Mouse (Mus musculus) heart, adult 2 months (tissue): ENCODE results near the gene Bco2. TPM values are rescaled to one million over a fixed set of nuclear protein-coding genes. Genes with fewer than 3 reads are reported as not detected.

Source experiments
- DNase-seq, 2 experiments: peaks; one replicate each; pipeline ENCODE4 v3.0.0; 2021
- H3K27ac ChIP-seq: fragments of 200-600 bp; 2 replicates; pipeline ENCODE4 v1.8.1; 2022
- H3K27me3 ChIP-seq: fragments of 200-500 bp; 2 replicates; pipeline ENCODE4 v1.6.1; 2012; ENCODE audit warnings: mild to moderate bottlenecking, low read length, inconsistent platforms, mixed read lengths; ENCODE audit not compliant: control insufficient read depth, insufficient read depth
- H3K36me3 ChIP-seq: fragments of 200-500 bp; 2 replicates; pipeline ENCODE4 v1.6.1; 2012; ENCODE audit warnings: low read length, inconsistent platforms; ENCODE audit not compliant: control insufficient read depth, insufficient read depth
- H3K4me1 ChIP-seq: fragments of 200-500 bp; 2 replicates; pipeline ENCODE4 v1.6.1; 2011; ENCODE audit warnings: low read length; ENCODE audit not compliant: control insufficient read depth, insufficient read depth
- H3K4me3 ChIP-seq: fragments of 200-600 bp; 2 replicates; pipeline ENCODE4 v1.8.1; 2022
- H3K79me2 ChIP-seq: fragments of 200-500 bp; replicated peaks from 2 replicates; pipeline ENCODE4 v1.6.1; 2012; ENCODE audit warnings: mild to moderate bottlenecking, inconsistent platforms, low read length, moderate library complexity, mixed read lengths; ENCODE audit not compliant: control insufficient read depth, insufficient read depth
- H3K9ac ChIP-seq: fragments of 200-500 bp; 2 replicates; pipeline ENCODE4 v1.6.1; 2012; ENCODE audit warnings: low read depth, mild to moderate bottlenecking, control low read depth, inconsistent platforms, low read length, mixed read lengths
- CTCF ChIP-seq: fragments of 200-600 bp; IDR thresholded peaks from 2 replicates; pipeline ENCODE4 v1.8.1; 2022; ENCODE audit warnings: antibody characterized with exemption, mild to moderate bottlenecking, moderate library complexity
- EP300 ChIP-seq: fragments of 200-500 bp; IDR thresholded peaks from 2 replicates; pipeline ENCODE4 v1.6.1; 2011; ENCODE audit warnings: low read depth, low read length, control low read depth; ENCODE audit not compliant: insufficient read depth
- POLR2A ChIP-seq: fragments of 200-500 bp; IDR thresholded peaks from 2 replicates; pipeline ENCODE4 v1.6.1; 2011; ENCODE audit warnings: mild to moderate bottlenecking, low read depth, low read length, control low read depth; ENCODE audit not compliant: insufficient read depth
- WGBS: fragments of 180-500 bp; shearing (Covaris S2); methylation state at CpG from one replicate; pipeline ENCODE4 v1.1.7; 2018; 5-methylcytosine and 5-hydroxymethylcytosine counted together
- intact Hi-C: fragments of 180-260 bp; cut with DNase I; formaldehyde crosslinking; loops from one replicate; pipeline ENCODE4 v1.15.1; 2025
- polyA plus RNA-seq: library from polyadenylated mRNA; depleted of rRNA; stranded (reverse); fragments of >200 nt; gene quantifications from 2 replicates; pipeline ENCODE4 v1.2.3, GENCODE M21; 2012
- total RNA-seq, 2 experiments: library from RNA; stranded (reverse); gene quantifications; 2 replicates each; pipeline ENCODE4 v1.2.3; 2021

Bco2 gene
- total and polyA plus RNA-seq, 3 experiments = 0.33 to 0.50 (median 0.39) TPM

DNA sequence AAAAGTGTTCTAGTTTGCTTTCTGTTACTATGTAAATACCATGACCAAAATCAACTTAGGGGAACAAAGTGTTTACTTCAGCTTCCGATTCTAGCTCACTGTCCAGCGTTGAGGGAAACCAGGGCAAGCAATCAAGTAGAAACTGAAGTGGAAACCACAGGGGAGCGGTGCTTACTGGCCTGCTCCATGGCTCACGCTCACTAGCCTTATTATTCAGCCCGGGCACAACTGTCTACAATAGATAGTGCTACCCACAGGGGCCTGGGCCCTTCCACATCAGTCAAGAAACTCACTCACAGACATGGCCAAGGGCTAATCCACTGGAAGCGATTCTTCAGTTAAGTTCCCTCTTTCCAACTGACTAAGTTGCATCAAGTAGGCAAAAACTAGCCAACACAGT lies 46.6 kb upstream of the Bco2 start:
- intact Hi-C loops = loop anchor here (5.0 kb wide), 1 partner anchor 166 kb away; the partner anchor contains the start of gene Fdxacb1
- TF ChIP-seq CTCF (no peak), POLR2A (no peak), EP300 (no peak)
- peaks cover 2% of the 10 kb centered on the region; the same call in 1 of the 2 replicates for H3K79me2 ChIP-seq
- H3K27me3 ChIP-seq = no peaks in the 10 kb centered on the region
- H3K9ac ChIP-seq = no peak overlapping the region
- peak overlapping the region; percentile 92 for H3K4me3 ChIP-seq
- DNase-seq = no peak
- peaks cover 10% of the 10 kb centered on the region for H3K4me1 ChIP-seq
- 52% methylated on average over 6 of the region's 6 CpGs for WGBS
- H3K27ac ChIP-seq = peak overlapping the region; percentile 93
- H3K36me3 ChIP-seq = peaks cover 8% of the 10 kb centered on the region

DNA sequence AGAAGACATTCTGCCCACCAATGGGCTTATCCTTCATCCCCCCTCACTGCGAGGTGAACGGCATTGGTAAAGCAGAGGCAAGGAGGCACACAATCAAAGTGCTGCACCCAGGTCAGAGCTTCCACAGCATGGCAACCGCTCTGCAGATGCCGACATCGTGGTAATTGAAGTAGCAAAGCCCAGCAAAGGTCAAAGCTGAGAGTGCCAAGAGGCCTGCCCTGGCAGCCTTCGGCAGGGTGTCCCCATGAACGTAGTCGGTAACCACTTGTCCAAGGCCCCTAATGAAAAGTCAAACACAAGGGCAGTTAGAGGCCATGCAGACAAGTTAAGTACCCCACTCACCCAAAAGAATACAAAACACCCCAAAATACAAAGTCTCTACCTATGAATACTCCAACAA lies 42.0 kb upstream of the Bco2 start:
- peaks cover under 1% of the 10 kb centered on the region; the same call in 1 of the 2 replicates for H3K4me1 ChIP-seq
- 69% methylated on average over 8 of the region's 8 CpGs for WGBS
- H3K79me2 ChIP-seq = no peaks in the 10 kb centered on the region
- peaks cover 6% of the 10 kb centered on the region for H3K36me3 ChIP-seq
- no peaks in the 10 kb centered on the region for H3K27me3 ChIP-seq
- DNase-seq = peak in 1 of 2 experiments; percentile 26
- no peak overlapping the region for H3K9ac ChIP-seq
- no peak overlapping the region for H3K27ac ChIP-seq
- H3K4me3 ChIP-seq = no peak overlapping the region
- no peak for TF ChIP-seq POLR2A
- intact Hi-C loops = loop anchor here (10.0 kb wide), 1 partner anchor 152 kb away; no protein-coding TSS in a partner anchor

DNA sequence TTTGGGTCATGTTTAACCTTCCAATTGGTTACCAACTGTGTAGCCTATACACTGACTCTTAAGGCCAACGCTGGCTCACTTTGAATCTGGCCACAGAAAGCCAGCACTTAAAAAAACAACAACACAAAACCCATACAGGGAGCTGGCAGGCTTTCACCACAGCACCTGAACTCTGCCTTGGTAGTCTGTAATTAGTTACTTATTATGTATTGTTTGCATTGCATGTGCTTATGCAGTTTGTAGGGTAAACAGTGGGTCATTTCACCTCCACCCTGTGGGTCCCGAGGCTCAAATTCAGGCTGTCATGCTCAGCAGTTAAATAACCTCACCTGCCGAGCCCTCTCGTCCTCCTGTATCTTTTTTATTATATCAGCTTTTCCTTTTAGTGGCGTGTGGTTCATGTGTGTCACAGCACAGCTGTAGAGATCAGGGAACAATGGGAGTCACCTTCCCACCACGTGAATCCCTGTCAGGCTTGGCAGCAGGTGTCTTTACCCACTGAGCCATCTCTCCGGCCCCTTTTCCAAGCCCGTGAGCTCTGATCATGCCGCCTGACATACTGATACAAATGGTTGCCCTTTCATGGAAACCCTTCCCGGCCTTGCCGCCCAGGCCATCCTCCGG lies 39.9 kb upstream of the Bco2 start:
- Histone ChIP-seq H3K27me3 (no peaks in the 10 kb centered on the region), H3K9ac (no peak overlapping the region), H3K27ac (no peak overlapping the region), H3K79me2 (no peaks in the 10 kb centered on the region), H3K36me3 (peaks cover 3% of the 10 kb centered on the region), H3K4me1 (no peaks in the 10 kb centered on the region; the same call in 1 of the 2 replicates), H3K4me3 (no peak overlapping the region)
- intact Hi-C loops = loop anchor here (10.0 kb wide), 1 partner anchor 150 kb away; no protein-coding TSS in a partner anchor
- 71% methylated on average over 12 of the region's 12 CpGs for WGBS
- no peak for DNase-seq
- TF ChIP-seq EP300 = no peak
- no peak for TF ChIP-seq POLR2A
- TF ChIP-seq CTCF = no peak

DNA sequence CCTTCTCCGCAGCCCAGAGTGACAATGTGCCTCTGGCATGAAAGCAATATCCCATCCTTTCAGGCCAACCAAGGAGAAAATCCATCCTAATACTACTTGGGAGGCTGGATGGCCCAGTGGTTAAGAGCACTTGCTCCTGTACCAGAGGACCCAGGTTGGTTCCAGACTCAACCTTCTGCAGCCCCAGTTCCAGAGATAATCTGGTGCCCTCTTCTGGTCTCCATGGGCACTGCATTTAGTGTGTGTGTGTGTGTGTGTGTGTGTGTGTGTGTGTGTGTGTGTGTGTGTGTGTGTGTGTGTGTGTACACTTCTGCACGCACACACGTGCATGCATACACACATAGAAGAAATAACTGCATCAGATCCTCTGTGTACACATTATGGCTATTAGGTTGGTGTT lies 38.6 kb upstream of the Bco2 start:
- DNase-seq = peak in 1 of 2 experiments; percentile 18
- intact Hi-C loops = loop anchor here (10.0 kb wide), 1 partner anchor 149 kb away; no protein-coding TSS in a partner anchor
- Histone ChIP-seq H3K4me1 (no peaks in the 10 kb centered on the region; the same call in 1 of the 2 replicates), H3K27ac (no peak overlapping the region), H3K36me3 (no peaks in the 10 kb centered on the region; the same call in 1 of the 2 replicates), H3K79me2 (no peaks in the 10 kb centered on the region), H3K9ac (no peak overlapping the region), H3K4me3 (no peak overlapping the region), H3K27me3 (no peaks in the 10 kb centered on the region)
- WGBS = 79% methylated on average over 3 of the region's 3 CpGs
- TF ChIP-seq CTCF = peak; percentile 50
- no peak for TF ChIP-seq EP300
- no peak for TF ChIP-seq POLR2A

DNA sequence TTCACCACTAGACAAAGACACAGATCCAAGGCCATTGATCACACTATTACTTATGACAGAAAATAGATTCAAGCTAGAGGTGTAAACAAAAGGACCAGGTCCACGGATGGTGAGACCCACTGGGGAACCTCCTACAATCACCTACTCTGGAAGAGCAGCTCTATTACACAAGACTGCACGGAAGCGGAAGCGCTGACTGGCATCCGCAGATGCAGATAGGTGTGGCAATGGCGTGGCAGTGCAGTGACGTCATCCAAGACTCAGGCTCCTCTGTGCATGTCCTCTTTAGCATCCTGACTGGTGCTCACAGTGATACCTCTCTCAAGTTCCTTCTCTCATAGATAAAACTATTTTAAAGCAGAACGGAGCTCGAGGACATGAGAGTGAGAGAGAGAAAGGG lies 38.0 kb upstream of the Bco2 start:
- WGBS = 85% methylated on average over 9 of the region's 9 CpGs

More for the DNA sequence above, 38.0 kb upstream of the Bco2 start:
- Histone ChIP-seq H3K79me2 (no peaks in the 10 kb centered on the region), H3K4me1 (no peaks in the 10 kb centered on the region), H3K4me3 (no peak overlapping the region), H3K36me3 (no peaks in the 10 kb centered on the region; the same call in 1 of the 2 replicates), H3K27ac (no peak overlapping the region), H3K27me3 (no peaks in the 10 kb centered on the region), H3K9ac (no peak overlapping the region)
- no peak for DNase-seq
- intact Hi-C loops = loop anchor here (10.0 kb wide), 1 partner anchor 148 kb away; no protein-coding TSS in a partner anchor
- TF ChIP-seq EP300 (no peak), CTCF (no peak), POLR2A (no peak)
